Mouse (Mus musculus): ENCODE measurements at regions not wholly inside any gene's neighbourhood (a gene's known extent, or its start where the extent isn't known, plus 50 kb on each side); places are given as distances from the start of the nearest gene placed in this dataset.
A peak's percentile ranks its signal among the peaks of the same experiment; 100 is the strongest.
"Not testable (repeated sequence)": the region's sequence is repeated elsewhere in the genome, so short reads cannot be mapped to it uniquely, and the experiment has no call there.

GRCm38 (mm10) chr2:162867516-162868029, 63.8 kb upstream of the Srsf6 start:
- 4% methylated on average over 15 of the region's 15 CpGs for WGBS
- H3K4me1 ChIP-seq (replicated peaks) = peaks cover 11% of the 10 kb centered on the region

GRCm38 (mm10) chr2:162866613-162867314, 64.6 kb upstream of the Srsf6 start:
- Histone ChIP-seq H3K36me3 (no peaks in the 10 kb centered on the region), H3K4me2 (peak overlapping the region; percentile 52), H3K9me3 (no peaks in the 10 kb centered on the region), H3K27ac (replicated peaks) (no peak overlapping the region), H3K27me3 (peaks cover 6% of the 10 kb centered on the region; the same call in 1 of the 2 replicates), H3K9ac (no peak overlapping the region), H3K4me1 (replicated peaks) (peaks cover 11% of the 10 kb centered on the region), H3K4me3 (peak overlapping the region; percentile 20; the same call in 1 of the 2 replicates)
- ATAC-seq (ENCODE audit: low read depth) = no peak
- 10% methylated on average over 11 of the region's 11 CpGs for WGBS

More at GRCm38 (mm10) chr2:162867516-162868029, 63.8 kb upstream of the Srsf6 start:
- peaks cover 6% of the 10 kb centered on the region; the same call in 1 of the 2 replicates for H3K27me3 ChIP-seq
- H3K27ac ChIP-seq (replicated peaks) = no peak overlapping the region
- H3K4me3 ChIP-seq = peak overlapping the region; percentile 20
- ATAC-seq (ENCODE audit: low read depth) = no peak
- no peaks in the 10 kb centered on the region for H3K36me3 ChIP-seq
- 0 out of 2 replicates have a peak overlapping the region, but pooled peaks have one; percentile 41 for H3K9ac ChIP-seq
- H3K9me3 ChIP-seq = no peaks in the 10 kb centered on the region
- peak overlapping the region; percentile 52 for H3K4me2 ChIP-seq

DNA sequence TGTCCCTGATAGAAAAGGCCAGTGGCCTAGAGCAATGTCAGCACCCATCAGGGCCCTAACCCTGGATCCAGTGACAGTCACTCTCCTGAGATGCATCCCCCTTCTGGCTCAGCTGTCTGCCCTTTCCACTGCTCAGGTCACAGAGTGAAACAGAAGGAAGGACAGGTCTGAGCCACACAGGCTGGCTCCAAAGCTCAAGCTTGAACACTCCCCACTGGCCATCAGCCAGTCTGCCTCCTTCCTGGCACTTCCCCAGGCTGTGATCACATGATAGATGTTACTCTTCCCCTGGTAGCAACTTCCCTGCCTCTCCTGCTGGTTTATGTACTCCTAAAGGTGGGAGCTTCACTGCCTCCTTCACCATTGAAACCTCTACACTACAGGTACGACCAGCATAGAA, 66.8 kb upstream of the Srsf6 start:
- Histone ChIP-seq H3K36me3 (no peaks in the 10 kb centered on the region), H3K9ac (no peak overlapping the region), H3K9me3 (no peaks in the 10 kb centered on the region), H3K4me2 (no peak overlapping the region), H3K4me3 (no peak overlapping the region), H3K27me3 (peaks cover 6% of the 10 kb centered on the region; the same call in 1 of the 2 replicates), H3K4me1 (replicated peaks) (peaks cover 11% of the 10 kb centered on the region), H3K27ac (replicated peaks) (no peak overlapping the region)
- no peak; the same call in 1 of the 2 replicates for ATAC-seq (ENCODE audit: low read depth)
- WGBS = 61% methylated on average over 1 of the region's 1 CpGs

DNA sequence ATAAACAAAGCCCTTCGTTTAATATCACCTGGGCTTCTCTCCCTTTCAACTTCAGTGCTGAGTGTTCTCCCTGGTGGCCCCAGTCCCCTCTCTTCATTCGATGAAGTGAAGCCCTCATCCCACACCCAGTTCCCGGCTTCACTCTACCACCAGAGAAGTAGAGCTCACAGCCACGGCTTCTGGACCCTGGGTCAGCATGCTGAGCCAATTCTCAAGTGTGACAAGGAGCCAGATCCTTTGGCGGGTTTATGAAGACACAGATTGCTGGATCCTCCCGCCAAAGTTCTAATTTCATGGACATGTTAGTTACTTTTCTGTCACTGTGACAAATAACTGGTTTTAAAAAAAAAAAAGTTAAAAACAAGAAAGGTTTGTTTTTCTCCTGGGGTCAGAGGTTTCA, 76.7 kb upstream of the Srsf6 start:
- ATAC-seq (ENCODE audit: low read depth) = no peak
- 85% methylated on average over 6 of the region's 6 CpGs for WGBS
- Histone ChIP-seq H3K27ac (replicated peaks) (no peak overlapping the region), H3K4me1 (replicated peaks) (no peaks in the 10 kb centered on the region), H3K4me3 (no peak overlapping the region), H3K4me2 (no peak overlapping the region), H3K9me3 (no peaks in the 10 kb centered on the region), H3K9ac (no peak overlapping the region), H3K36me3 (no peaks in the 10 kb centered on the region), H3K27me3 (no peaks in the 10 kb centered on the region)

GRCm38 (mm10) chr2:162853576-162853975, 77.8 kb upstream of the Srsf6 start:
- no peaks in the 10 kb centered on the region for H3K9me3 ChIP-seq
- H3K4me1 ChIP-seq (replicated peaks) = no peaks in the 10 kb centered on the region
- H3K4me3 ChIP-seq = no peak overlapping the region
- H3K27ac ChIP-seq (replicated peaks) = no peak overlapping the region
- no peak overlapping the region for H3K9ac ChIP-seq
- no peak for ATAC-seq (ENCODE audit: low read depth)
- no peak overlapping the region for H3K4me2 ChIP-seq
- WGBS = 65% methylated on average over 7 of the region's 7 CpGs
- H3K36me3 ChIP-seq = no peaks in the 10 kb centered on the region
- no peaks in the 10 kb centered on the region for H3K27me3 ChIP-seq

DNA sequence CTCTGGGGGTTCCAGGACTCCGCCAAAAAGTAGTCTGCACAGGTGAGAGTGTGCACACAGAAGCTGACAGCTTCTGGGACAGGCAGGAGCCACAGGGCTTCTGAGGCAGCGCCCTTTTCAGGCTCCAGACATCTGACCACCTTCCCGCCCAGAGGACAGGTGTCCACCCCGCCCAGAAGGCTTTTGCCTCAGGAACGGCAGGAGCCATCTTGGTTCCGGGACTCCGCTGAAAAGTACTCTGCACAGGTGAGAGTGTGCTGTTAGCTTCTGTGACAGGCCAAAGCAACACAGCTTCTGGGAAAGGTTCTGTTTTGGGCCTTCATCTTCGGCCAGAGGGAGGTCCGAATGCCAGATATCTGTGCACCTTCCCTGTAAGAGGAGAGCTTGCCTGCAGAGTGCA, 89.6 kb upstream of the Srsf6 start:
- H3K4me2 ChIP-seq; H3K9me3 ChIP-seq; H3K9ac ChIP-seq; H3K27me3 ChIP-seq; H3K27ac ChIP-seq (replicated peaks); H3K36me3 ChIP-seq; H3K4me1 ChIP-seq (replicated peaks); ATAC-seq (ENCODE audit: low read depth); H3K4me3 ChIP-seq: not testable (repeated sequence)
- WGBS = 91% methylated on average over 9 of the region's 9 CpGs

DNA sequence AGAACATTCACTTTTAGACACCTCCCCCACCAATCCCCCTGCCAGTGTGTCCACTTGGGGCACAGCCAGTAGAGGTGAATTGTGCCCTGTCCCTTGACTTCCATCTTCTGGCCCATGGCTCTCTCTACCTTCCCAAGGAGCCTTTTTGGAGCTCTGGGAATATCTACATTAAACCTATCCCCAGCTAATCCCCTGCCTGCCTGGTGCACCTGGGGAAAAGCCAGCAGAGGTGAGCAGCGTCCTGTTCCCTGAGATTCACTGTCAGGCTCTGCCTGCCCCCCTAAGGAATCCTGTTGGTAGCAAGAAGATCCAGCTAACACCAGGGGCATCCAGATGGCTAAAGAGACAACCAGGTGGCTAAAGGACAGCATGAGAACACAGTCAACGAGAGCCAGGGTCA, 93.6 kb upstream of the Srsf6 start:
- no peak overlapping the region for H3K27ac ChIP-seq (replicated peaks)
- no peaks in the 10 kb centered on the region for H3K9me3 ChIP-seq
- H3K36me3 ChIP-seq = no peaks in the 10 kb centered on the region
- no peak overlapping the region for H3K9ac ChIP-seq
- H3K4me2 ChIP-seq = no peak overlapping the region
- 56% methylated on average over 2 of the region's 2 CpGs for WGBS
- no peak overlapping the region for H3K4me3 ChIP-seq
- H3K27me3 ChIP-seq = no peaks in the 10 kb centered on the region
- ATAC-seq (ENCODE audit: low read depth) = no peak
- no peaks in the 10 kb centered on the region for H3K4me1 ChIP-seq (replicated peaks)

DNA sequence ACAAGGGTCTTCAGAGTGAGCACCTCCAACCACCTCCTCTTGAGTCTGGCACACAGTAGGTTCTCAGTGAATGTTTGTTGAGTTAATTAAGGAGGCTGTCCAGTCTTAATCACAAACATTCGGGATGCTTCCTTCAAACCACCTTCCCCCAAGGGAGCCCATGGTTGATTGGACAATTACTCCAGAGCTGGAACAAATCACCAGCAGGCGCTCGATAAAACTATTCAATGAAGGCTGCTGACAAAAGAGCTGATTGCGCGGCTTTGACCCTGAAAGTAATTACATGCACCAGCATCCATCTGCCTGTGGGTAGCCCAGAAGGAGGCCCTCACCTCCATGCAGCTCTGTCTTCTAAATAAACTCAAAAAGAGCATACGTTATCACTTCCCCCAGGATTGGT, 97.6 kb upstream of the Srsf6 start:
- Histone ChIP-seq H3K36me3 (no peaks in the 10 kb centered on the region), H3K4me3 (no peak overlapping the region), H3K9ac (no peak overlapping the region), H3K4me2 (no peak overlapping the region), H3K27me3 (no peaks in the 10 kb centered on the region), H3K27ac (replicated peaks) (no peak overlapping the region), H3K9me3 (no peaks in the 10 kb centered on the region), H3K4me1 (replicated peaks) (no peaks in the 10 kb centered on the region)
- ATAC-seq (ENCODE audit: low read depth) = no peak
- 24% methylated on average over 6 of the region's 6 CpGs for WGBS

DNA sequence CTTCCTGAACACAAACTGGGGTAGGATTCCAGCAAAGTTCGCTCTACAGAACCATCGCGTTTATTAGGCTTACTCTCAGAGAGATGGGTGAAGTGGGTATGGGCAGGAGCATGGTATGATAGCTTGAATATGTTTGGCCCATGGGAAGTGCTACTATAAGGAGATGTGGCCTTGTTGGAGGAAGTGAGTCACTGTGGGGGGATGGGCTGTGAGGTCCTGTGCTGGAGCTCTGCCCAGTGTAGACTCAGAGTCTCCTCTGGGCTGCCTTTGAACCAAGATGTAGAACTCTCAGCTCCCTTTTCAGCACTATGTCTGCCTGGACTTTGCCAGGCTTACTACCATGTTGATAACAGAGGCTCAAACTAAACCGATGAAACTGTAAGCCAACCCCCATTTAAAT, 112.5 kb upstream of the Srsf6 start:
- Histone ChIP-seq H3K4me3 (no peak overlapping the region), H3K9me3 (no peaks in the 10 kb centered on the region), H3K36me3 (no peaks in the 10 kb centered on the region), H3K4me1 (replicated peaks) (peaks cover 11% of the 10 kb centered on the region), H3K27ac (replicated peaks) (no peak overlapping the region), H3K27me3 (no peaks in the 10 kb centered on the region), H3K9ac (no peak overlapping the region), H3K4me2 (no peak overlapping the region)
- ATAC-seq (ENCODE audit: low read depth) = no peak
- 97% methylated on average over 4 of the region's 4 CpGs for WGBS

DNA sequence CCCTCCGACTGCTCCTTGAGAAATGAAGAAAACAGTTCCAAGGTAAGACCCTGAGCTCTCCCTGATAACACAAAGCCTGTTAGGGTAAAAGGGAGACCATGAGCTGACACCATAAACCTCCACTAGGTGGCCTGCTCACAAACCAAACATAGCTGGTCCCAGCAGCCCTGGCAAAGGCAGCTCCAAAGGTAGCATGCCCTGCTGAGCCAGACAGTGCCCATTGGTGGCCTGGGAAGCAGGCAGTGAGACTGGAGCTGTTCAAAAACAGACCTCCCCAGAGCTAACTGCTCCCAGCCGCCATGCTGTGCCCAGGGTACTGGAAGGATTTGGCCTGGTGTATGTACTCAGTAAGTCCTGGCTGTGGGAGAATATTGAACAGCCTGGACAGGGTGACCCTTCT, 117.1 kb upstream of the Srsf6 start:
- Histone ChIP-seq H3K4me3 (no peak overlapping the region), H3K4me1 (replicated peaks) (no peaks in the 10 kb centered on the region), H3K9ac (no peak overlapping the region), H3K27ac (replicated peaks) (no peak overlapping the region), H3K27me3 (no peaks in the 10 kb centered on the region), H3K9me3 (no peaks in the 10 kb centered on the region), H3K36me3 (no peaks in the 10 kb centered on the region), H3K4me2 (no peak overlapping the region)
- 55% methylated on average over 2 of the region's 2 CpGs for WGBS
- ATAC-seq (ENCODE audit: low read depth) = no peak

GRCm38 (mm10) chr2:162807747-162808146, 123.6 kb upstream of the Srsf6 start:
- 70% methylated on average over 10 of the region's 10 CpGs for WGBS

DNA sequence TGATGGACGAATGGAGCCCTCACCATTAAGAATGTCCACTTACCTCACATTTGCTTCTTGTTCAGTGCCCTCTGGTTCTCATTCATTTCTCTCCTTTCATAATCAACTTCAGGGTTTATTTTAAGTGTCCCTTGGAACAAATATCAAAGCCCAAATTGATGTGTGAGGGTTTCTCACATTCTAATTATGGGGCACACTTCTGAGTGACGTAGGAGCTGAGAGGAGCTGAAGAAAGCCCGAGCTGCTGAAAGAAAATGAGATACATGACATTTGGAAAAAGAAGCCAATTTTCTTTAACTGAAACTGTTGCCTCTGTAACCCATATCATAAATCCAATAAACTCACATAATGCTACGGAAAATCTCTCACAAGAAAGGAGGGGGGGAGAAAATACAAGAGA, 134.8 kb upstream of the Srsf6 start:
- Histone ChIP-seq H3K4me3 (no peak overlapping the region), H3K4me2 (no peak overlapping the region), H3K36me3 (no peaks in the 10 kb centered on the region), H3K27ac (replicated peaks) (no peak overlapping the region), H3K9ac (no peak overlapping the region), H3K9me3 (no peaks in the 10 kb centered on the region), H3K4me1 (replicated peaks) (peaks cover 4% of the 10 kb centered on the region; the same call in 1 of the 2 replicates), H3K27me3 (no peaks in the 10 kb centered on the region)
- no peak for ATAC-seq (ENCODE audit: low read depth)
- 74% methylated on average over 4 of the region's 4 CpGs for WGBS

More at GRCm38 (mm10) chr2:162807747-162808146, 123.6 kb upstream of the Srsf6 start:
- no peaks in the 10 kb centered on the region for H3K27me3 ChIP-seq
- H3K4me3 ChIP-seq = no peak overlapping the region
- H3K36me3 ChIP-seq = no peaks in the 10 kb centered on the region
- ATAC-seq (ENCODE audit: low read depth) = no peak
- peaks cover 4% of the 10 kb centered on the region; the same call in 1 of the 2 replicates for H3K9me3 ChIP-seq
- no peak overlapping the region for H3K9ac ChIP-seq
- no peaks in the 10 kb centered on the region for H3K4me1 ChIP-seq (replicated peaks)
- H3K27ac ChIP-seq (replicated peaks) = no peak overlapping the region
- no peak overlapping the region for H3K4me2 ChIP-seq

DNA sequence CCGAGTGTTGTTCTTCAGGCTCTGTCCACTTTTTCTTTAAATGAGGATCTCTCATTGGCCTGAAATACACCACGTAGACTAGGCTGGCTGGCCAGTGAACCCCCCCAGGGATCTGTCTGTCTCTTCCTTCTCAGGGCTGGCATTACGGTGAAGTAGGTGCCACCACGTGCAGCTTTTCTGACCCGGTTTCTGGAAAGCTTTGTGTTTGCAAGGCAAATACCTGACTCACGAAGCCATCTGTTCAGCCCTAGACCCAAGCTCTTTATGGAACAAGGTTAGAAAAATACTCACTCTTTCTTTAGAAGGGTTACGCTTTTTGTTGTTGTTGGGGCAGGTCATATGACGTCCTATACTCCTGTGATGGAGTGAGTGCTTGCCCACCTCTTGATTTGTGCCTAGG, 133.3 kb upstream of the Ptprt start:
- Histone ChIP-seq H3K9me3 (no peaks in the 10 kb centered on the region), H3K27me3 (no peaks in the 10 kb centered on the region), H3K27ac (replicated peaks) (no peak overlapping the region), H3K4me3 (no peak overlapping the region), H3K9ac (no peak overlapping the region), H3K36me3 (no peaks in the 10 kb centered on the region), H3K4me2 (no peak overlapping the region), H3K4me1 (replicated peaks) (peaks cover 6% of the 10 kb centered on the region; the same call in 1 of the 2 replicates)
- 91% methylated on average over 8 of the region's 8 CpGs for WGBS
- ATAC-seq (ENCODE audit: low read depth) = no peak
